Mouse (Mus musculus) cerebellum, adult 9-11 months (tissue): ENCODE data around the gene Rnf4.

Experiments
- DNase-seq: peaks from one replicate; pipeline ENCODE4 v3.0.0; 2022

The Rnf4 gene

DNA sequence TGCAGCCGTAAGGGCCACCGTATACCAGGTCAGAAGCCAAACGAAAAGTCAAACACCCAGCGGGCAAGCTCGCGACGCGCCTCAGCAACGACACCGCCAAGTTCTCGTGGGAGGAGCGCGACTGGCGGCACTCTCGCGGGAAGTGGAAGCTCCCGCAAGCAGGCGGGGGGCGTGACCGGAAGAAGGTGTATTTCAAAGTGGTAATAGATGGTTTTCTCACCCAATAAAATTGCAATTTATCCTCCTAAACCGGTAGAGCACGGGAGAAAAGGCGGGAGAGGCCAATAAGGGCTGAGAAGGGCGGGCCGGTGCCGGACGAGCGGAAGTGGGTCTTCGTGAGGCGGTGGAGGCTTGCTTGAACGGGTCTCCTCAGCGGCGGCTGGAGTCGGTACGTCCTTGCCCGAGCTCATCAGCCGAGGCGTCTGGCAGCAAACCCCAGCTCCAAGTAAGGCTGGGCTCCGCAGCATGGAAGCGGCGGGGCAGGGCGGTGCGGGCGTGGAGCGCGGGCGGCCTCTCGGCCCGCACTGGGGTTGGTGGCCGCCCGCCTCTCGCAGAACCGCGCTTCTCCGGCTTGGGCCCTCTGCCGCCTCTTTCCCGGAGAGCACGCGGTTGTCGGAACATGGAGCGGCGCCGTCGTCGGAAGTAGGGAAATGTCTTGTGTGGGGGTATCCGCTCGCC lies at the start of gene Rnf4:
TSS of gene Rnf4 (plus strand) at position 193 of the 678 bp plus-strand sequence.
- peak; percentile 98 for DNase-seq

DNA sequence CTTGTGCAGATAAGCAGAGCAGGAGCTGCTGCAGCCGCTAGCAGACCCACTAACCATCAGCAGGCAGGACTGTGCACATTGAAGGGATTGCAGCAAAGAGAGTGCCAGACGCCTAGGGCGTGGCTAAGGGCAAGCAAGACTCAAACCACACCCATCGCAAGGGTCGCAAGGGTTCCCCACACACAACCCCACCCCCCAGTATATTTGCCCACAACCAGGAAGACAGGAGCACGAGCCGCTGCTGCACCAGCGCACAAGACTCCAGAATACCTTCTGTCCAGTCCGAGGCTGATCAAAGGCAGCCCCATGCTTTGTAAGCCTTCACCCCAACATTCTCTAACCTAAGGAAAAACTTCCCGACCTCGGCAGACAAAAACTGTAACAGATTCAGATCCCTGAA lies 49.6 kb upstream of the Rnf4 start:
- peak; percentile 75 for DNase-seq

DNA sequence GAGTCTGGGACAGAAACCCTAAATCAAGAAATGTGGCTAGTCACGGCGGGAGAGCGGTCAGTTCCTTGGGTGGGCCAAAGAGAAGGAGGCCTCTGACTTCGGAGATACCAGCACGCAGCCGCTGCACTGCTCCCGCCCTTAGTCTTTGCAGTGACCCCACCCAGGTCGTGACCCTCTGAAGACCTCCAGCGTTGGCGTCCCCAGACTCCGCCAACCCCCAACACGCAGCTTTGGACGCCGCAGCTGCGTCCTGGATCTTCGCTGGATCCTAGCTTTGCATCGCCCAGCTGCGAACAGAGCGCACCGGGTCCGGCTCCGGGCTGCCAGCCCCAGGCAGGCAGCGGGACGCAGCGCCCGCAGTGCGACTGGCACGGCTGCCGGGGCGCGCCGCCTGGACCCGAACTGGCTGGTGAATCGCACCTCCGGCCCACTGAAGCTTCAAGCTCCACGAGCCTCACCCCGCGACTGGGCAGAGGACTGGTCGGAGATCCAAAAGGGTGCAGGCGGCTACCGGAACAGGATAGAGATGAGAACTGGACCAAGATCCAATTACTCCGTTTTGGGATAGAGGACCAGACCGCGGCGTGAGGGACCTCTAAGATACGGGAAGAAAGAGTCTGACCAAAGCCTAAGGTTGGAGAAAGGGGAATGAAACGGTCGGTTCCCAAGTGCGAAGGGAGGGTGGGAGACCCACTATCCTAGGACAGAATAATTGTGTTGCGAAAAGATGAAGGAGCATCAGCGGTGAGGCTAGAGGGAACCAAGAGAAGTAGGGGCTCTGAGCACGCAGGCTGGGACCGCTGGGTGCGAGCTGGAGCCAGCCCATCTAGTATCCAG lies 48.9 kb upstream of the Rnf4 start:
- peak; percentile 75 for DNase-seq

DNA sequence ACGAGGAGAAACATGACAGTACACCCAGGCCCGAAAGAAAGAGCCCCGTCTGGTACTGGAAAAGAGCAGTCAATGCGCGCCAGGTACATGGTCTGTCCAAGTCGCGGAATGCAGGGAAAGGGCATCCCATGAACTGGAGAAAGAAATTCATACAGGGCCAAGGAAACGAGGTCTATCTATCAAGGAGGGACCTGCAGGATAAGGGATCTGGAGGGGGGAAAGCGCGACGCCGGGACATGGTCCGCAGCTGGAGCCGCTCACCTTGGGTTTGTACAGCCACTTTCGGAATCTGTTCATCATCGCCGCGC lies 48.3 kb upstream of the Rnf4 start:
- DNase-seq: peak; percentile 70

DNA sequence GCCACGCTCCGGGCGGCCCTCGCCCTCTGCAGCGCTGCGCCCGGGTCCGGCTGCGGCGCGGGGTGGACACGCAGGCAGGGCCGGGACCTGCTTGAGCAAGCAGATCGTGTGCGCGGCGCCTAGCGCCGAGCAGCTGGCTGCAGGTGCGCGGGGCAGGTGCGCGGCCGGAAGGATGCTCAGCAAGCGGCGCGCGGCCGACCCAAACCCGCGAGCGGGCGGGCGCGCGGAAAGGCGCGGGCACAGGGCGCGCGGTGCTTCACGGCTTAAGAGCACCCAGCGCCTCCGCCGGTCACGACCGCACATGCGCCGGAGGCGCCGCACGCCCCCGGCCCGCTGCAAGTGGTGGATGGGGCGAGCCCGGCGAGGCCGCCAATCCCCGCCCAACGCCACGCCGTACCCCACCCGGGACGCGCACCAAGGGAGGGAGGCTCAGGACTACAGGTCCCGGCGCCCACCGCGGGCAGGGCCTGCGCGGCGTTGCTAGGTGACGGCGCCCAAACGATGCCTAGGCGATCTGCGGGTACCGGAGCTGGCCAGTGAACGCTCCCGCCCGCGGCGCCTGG lies 47.9 kb upstream of the Rnf4 start, which contains the start of the genes Zfyve28 and Cfap99:
TSS of gene Zfyve28 (minus strand) at position 296 of the 563 bp plus-strand sequence.
TSS of gene Cfap99 (plus strand) at position 447 of the 563 bp plus-strand sequence.
- peak; percentile 99 for DNase-seq

DNA sequence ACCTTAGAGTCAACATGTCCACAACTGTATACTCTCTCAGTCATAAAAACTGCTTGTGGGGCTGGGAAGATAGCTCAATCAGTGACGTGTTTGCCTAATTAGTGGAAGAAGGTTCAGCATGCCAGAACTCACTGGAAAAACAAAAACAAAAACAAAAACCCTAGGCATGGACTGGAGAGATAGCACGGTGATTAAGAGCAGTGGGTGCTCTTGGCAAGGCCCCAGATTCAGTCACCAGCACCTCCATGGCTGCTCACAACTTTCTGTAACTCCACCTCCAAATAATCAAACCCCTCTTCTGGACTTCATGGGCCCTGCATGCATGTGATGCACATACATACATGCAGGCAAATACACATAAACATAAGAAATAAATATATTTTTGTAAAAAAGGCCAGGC lies 46.8 kb upstream of the Rnf4 start:
- DNase-seq: peak; percentile 69

DNA sequence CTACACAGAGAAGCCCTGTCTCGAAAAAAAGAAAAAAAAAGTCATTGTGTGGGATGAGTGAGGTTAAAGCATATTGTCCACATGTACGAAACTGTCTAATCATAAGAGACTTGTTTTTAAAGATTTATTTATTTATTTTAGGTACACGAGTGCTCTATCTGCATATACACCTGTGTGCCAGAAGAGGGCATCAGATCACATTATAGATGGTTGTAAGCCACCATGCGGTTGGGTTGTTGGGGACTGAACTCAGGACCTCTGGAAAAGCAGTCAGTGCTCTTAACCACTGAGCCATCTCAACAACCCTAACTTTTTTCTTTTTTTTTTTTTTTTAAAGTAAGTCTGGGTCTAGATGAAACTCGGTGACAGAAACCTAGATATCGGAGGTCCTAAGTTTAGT lies 42.7 kb upstream of the Rnf4 start:
- no peak for DNase-seq

DNA sequence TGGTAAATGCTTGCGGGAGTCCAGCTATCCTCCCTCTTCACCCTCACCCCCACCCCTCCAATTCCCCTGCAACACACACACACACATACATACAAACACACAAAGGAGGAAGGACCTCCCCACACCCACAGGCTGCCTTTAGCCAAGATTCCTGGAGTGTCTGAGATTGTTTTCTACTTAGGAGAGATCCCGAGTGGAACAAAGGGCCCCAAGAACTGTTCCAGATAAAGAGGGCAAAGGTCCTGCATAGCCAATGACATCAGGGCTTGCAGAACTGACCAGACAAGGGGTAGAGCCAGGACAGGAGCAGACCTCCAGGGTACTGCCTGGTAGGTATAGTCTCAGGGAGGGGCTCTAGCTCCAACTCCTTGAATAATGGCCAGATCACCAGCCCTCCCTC lies 41.4 kb upstream of the Rnf4 start:
- no peak for DNase-seq

DNA sequence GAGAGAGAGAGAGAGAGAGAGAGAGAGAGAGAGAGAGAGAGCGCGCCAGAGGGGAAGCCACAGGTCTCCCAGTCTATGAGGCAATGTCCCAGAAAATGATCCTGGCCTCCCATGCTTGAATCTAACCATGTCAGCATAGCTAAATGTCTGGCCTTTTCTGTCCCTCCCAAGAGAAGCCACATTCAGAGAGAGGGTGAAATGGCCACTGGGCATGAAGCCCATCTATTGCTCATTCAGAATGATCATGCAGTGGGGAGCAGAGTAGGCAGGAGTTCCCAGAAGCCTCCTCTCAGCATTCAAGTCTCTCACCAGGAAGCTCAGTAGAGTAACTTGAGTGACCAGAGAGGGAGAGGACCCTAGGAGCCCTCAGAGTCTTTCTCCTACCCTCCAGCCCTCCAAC lies 40.9 kb upstream of the Rnf4 start:
- no peak for DNase-seq

DNA sequence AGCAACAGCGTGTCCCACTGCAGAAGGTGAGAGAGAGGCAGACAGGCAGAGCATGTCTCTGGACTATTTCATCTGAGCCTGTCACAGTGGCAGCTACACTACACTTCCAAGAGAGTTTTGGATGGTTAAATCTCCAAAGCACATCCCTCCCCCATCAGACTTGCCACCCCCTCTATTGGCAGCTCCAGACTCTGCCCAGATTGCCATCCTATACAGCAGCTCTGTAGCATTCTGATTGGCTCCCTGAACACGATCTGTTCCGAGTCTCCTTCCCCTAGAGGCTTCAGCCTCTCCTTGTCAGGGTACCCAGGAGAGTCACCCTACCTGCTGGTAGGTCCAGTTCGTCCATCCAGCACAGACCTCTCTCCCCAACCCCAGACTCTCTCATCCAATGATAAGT lies 38.0 kb upstream of the Rnf4 start:
- DNase-seq: no peak

DNA sequence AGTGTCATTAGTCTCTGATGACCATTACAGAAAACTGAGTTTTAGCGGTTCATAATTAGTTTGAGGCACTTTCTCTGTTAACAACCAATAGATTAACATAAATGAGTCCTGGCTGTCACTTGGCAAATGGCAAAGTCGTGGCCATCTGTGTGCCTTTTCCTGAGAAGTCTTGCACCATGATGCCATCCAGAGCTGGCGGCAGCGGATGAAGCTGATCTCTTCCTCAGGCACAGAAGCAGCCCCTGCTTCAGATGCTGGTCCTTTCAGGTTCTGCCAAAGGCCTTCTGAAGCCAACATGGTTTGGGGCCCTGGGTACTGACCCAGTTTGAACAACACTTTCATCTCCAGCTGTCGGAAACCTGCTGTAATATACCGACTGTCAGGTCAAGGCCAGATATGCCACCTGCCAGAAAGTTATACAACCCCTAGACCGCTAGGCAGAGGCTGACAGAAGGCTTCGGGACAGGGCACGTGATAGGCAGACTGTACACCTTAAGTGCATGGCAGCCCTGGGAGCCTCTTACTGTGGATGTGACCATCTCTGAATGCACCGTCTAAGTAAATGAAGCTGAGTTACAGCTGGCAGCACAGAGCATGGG lies 37.1 kb upstream of the Rnf4 start:
- DNase-seq: no peak

DNA sequence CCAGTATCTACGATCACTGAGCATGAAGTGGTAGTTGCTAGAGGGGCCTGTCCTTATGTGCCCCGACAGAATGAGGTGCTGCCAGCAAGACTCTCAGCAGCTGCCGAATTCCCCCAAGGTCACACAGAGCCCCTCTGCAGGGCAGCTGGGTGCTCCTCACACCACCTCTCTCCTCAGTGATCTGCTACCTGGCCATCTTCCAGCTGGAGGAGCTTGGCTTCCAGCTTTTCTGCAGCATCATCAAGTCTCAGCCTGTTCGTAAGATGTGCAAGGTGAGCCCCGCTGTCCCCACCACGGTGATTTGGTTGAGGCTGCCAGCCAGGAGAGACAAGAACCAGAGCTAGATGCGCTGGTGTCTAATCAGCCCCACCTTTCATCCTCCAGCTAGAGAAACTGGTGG lies 33.7 kb upstream of the Rnf4 start:
- DNase-seq: no peak

DNA sequence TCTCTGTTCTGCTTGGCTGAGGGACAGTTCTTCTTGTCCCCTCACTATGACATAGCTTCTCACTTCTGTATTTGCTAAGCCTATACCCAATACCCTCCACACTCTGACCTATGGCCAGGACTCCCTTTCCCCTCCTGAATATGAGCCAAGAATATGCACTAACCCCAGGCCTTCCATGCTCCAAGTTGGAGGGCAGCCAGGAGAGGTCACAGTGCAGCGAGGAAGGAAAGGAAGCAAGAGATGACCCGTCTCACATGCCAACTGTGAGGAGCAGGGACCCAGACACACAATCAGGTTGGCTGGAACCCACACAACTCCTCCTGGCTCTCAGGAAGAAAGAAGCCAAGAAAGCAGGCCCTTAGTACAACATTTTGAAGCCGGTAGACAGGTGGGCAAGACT lies 27.1 kb upstream of the Rnf4 start:
- DNase-seq: no peak

DNA sequence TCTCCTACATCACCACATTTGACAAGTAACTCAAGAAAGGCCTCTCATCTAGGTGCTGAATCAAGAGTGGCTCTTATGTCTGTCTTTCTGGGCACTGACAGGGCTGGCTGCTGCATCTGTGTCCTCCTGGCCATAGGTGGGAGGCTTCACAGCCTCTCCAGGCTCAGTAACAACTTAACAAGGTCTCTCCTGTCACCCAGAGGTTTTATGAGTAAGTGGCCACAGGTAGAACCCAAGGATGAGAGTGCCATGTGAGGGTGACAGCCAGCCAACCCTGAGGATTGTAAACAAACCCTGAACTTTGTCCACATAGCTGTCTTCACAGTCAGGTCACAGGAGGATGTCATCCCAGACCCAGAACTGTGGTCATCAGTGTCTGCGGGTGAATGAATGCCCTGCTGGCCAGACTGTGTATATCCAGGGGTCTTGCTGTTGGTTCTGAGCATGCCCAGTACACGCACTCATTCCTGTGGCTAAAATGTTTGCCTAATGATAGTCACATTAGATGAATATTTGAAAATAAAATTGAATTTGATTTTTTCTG lies 16.5 kb upstream of the Rnf4 start:
- no peak for DNase-seq

DNA sequence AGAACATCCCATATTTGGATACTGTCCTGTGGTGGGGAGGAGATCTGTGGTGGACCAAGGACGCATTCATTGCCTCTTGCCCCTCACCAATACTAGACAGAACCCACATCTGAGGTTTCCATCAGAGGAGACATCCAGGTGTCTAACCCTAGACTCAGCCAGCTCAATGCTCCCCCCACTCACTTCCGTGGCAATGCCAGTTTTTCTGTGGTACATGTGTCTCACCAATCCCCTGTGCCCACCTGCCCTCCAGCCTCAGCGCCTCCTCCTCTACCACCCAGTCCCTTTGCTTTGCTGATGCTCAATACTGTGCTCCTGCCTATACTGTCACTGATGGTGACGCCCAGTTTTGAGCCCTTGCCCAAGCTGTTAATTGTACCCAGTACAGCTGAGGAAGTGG lies 14.9 kb upstream of the Rnf4 start:
- no peak for DNase-seq

DNA sequence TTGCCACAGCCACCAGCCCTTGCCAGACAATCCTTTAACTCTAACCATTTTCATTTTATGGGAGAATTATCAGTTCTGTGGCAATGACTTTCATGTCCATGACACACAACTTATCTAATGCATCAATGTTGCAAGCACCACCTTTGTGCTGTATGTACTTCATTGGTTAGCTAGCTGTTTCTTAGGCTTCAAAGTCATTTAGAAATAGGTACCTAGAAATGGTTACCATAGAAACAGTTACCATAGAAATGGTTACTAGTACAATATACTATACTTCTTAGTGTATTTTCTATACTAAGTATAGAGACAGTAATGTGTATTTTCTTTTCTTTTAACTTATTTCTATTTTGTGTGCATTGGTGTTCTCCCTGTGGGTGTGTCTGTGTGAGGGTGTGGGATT lies 10.8 kb upstream of the Rnf4 start:
- DNase-seq: no peak

DNA sequence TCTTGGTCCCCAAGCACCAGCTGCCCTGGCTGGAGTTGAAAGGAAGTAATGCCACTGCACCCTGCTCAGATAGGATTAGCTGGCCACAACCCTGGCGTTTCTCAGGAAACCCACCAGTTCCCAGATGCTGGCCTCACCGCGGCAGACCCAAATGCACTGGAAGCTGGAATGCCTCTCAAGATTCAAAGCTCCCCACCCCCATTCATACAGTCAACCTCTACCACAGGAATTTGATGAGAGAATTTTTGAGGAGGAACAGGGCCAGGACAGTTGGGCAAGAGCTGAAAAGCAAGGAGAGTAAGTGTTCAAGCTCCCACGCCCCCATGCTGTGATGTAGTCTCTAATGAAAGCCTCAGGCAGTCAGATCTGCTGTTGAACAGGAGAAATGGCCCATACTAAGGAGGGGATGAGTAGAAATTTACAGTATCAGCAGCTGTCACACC lies 9.8 kb upstream of the Rnf4 start:
- DNase-seq: peak; percentile 19

DNA sequence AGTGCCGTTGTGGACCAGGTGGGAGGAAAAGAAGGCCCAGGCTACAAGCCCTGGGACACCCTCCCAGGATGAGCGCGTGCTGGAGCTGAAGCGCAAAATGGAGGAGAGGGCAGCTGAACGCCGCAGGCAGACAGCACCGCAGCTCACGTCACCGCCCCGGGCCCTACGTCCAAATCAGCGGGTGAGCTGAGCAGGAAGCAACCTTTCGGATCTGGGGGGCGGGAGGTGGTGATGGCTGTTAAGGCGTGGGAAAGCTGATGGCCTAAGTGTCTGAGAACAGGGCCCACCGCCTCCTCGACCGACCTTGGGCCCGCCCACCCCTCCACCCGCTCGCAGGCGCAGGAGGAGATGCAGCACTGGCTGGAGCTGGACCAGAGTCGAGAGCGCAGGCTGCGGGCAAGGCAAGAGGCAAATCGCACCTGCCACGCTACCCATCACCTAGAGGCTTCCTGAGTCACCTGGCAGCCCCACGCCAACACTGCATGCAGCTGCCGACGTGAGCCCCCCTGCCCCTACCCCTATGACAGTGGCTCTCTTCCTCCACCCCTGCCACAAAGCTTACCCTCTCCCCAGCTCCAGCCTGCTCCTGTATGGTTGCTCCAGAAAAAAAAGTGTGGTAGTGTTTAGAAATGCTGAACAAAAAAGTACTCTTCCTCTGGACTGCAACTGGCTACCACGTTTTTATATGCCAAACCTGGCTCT lies 9.1 kb upstream of the Rnf4 start:
- peak; percentile 51 for DNase-seq

DNA sequence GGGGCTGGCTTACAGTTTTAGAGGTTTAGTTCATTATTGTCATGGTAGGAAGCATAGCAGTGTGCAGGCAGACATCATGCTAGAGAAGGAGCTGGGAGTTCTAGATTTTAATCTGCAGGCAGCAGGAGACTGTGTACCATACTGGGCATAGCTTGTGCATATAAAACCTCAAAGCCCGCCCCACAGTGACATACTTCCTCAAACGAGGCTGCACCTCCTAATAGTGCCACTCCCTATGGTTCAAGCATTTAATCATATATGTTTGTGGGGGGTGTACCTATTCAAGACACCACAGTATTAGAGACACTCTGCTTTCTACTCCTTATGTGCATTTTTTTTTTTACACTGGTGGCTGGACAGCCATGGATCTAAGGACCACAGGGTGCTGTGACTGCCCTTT lies 6.0 kb upstream of the Rnf4 start:
- no peak for DNase-seq

DNA sequence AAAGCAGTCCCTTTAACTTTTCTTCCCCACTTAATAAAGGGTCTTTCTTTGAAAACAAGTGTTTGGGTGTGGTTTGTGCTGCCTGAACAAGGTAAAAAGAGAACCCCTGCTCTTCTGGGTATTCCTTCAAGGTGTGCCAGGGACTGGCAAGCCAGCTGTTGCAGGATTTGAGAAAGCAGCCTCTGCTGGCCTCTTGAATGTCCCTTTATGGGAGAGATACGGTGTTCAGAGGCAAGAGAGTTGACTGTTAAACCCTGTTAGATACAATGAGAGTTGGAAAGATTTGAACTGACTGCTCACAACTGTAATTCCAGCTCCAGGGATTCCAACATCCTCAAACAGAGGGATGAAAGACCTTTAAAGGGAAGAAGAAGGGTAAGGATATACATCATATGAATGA lies 2.0 kb upstream of the Rnf4 start:
- DNase-seq: no peak

DNA sequence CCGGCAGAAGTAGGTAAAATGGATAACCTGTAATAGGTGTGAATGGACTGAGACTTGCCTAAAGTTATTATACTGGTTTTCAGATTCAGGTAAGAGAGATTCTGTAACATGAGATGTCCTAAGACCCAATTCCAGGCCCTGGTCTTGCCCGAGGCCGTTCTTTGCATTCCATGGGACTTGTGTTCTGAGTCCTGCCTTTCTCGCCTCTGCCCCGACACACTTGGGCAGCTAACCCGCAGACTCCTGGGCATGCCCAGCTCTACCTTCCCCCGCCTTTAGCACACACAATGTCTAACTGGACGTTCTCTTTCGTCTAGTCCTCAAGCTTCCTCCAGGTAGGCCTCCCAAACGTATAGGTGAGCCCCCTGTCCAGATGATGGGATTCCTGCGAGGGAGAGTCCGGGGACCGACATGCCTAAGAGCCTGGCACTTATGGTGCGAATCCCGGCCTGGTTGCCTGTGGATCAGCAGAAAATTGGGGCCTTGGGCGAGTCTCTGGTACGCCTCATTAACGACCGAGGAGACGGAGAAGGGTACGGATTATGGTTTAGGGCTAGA lies 471 bp upstream of the Rnf4 start:
- no peak for DNase-seq

DNA sequence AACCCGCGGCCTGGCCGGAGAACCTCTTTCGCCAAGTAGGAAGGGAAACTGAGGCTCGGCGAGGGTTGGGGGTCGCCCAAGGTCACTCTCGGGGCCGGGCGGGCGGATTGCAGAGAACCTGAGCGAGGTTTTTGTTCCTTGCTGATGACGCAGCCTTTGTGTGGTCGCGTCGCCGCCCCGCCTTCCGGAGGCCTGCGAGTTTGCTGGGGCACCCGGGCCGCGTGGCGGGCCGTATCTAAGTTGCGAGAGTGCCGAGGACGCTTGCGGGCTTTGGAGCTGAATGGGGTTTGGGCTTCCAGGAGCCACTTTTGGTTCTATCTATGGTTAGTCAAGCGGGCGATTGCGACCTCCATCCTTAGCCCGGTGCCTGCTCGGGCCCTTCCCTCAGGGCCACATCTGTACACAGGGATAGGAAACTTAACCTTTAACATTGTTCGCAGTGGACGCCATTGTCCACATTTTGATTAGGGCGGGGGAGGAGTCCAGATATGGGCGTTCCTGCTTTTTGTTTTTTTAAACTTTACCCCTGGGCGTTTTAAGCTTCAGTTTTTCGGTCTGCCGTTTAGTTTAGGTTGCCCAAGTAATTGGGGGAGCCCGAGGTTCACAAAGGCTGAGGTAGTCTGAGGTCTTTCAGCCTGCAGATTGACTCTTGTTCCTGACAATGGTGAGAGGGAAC lies 824 bp downstream of the Rnf4 start:
- DNase-seq: peak; percentile 58
